Mouse (Mus musculus) limb, embryonic 13.5 days (tissue): ENCODE data around the gene Gm38393. TPM values are rescaled to one million over a fixed set of nuclear protein-coding genes. Genes with fewer than 3 reads are reported as not detected.

Source experiments
- ATAC-seq: fragments of 200-750 bp; cut with Nextera tagmentation; 2 replicates; pipeline ENCODE4 v1.8.0; 2017; ENCODE audit warnings: low read depth, moderate number of reproducible peaks, moderate TSS enrichment; ENCODE audit not compliant: low FRiP score
- H3K27ac ChIP-seq: fragments of 300-500 bp; sonication (generic); 2 replicates; pipeline ENCODE4 v1.5.1; 2015; ENCODE audit warnings: inconsistent platforms, mild to moderate bottlenecking, moderate library complexity
- H3K27me3 ChIP-seq: fragments of 300-500 bp; sonication (generic); 2 replicates; pipeline ENCODE4 v1.6.1; 2015; ENCODE audit warnings: mild to moderate bottlenecking, inconsistent platforms
- H3K36me3 ChIP-seq: fragments of 300-500 bp; sonication (generic); 2 replicates; pipeline ENCODE4 v1.6.1; 2015; ENCODE audit warnings: inconsistent platforms, mild to moderate bottlenecking, moderate library complexity
- H3K4me1 ChIP-seq: fragments of 300-500 bp; sonication (generic); 2 replicates; pipeline ENCODE4 v1.6.1; 2015; ENCODE audit warnings: inconsistent platforms
- H3K4me2 ChIP-seq: fragments of 300-500 bp; sonication (generic); replicated peaks from 2 replicates; pipeline ENCODE4 v1.6.1; 2015; ENCODE audit warnings: inconsistent platforms, mild to moderate bottlenecking, moderate library complexity
- H3K4me3 ChIP-seq: fragments of 300-500 bp; sonication (generic); 2 replicates; pipeline ENCODE4 v1.5.1; 2015; ENCODE audit warnings: moderate library complexity, mild to moderate bottlenecking, inconsistent platforms
- H3K9ac ChIP-seq: fragments of 300-500 bp; sonication (generic); 2 replicates; pipeline ENCODE4 v1.6.1; 2015; ENCODE audit warnings: mild to moderate bottlenecking, inconsistent platforms
- H3K9me3 ChIP-seq: fragments of 300-500 bp; sonication (generic); 2 replicates; pipeline ENCODE4 v1.6.1; 2016; ENCODE audit warnings: inconsistent platforms
- WGBS: fragments of 180-500 bp; shearing (Covaris S2); methylation state at CpG from one replicate; pipeline ENCODE4 v1.1.7; 2015; 5-methylcytosine and 5-hydroxymethylcytosine counted together
- polyA plus RNA-seq: library from polyadenylated mRNA; unstranded; fragments of >200 nt; fragmentation: Nextera tagmentation; extraction: Ambion mirVana; gene quantifications from 2 replicates; pipeline ENCODE4 v1.2.1, GENCODE M21; 2015

Gene Gm38393
- 0.23 and 0.39 TPM in 2 replicates for polyA plus RNA-seq

- H3K36me3 ChIP-seq: no peaks in the 10 kb centered on the region
- peak within 1 kb of the TSS; percentile 15; the same call in 1 of the 2 replicates for H3K27ac ChIP-seq
- peak within 1 kb of the TSS; percentile 65 for H3K4me2 ChIP-seq
- ATAC-seq: peak; percentile 59; the same call in 1 of the 2 replicates
- WGBS: 52% methylated on average over 30 of the region's 30 CpGs
- H3K27me3 ChIP-seq: no peaks in the 10 kb centered on the region
- H3K9me3 ChIP-seq: peaks cover 23% of the 10 kb centered on the region
- H3K9ac ChIP-seq: peak within 1 kb of the TSS; percentile 66
- H3K4me1 ChIP-seq: no peaks in the 10 kb centered on the region
- peak within 1 kb of the TSS; percentile 57 for H3K4me3 ChIP-seq
These were observed at the start of gene Gm38393, which contains the start of gene Snurf for GRCm38 (mm10) chr7:60004606-60005330. Gene Gm38393, minus strand, starts transcription at chr7:60005064. Gene Snurf, minus strand, starts transcription at chr7:60005049.

GRCm38 (mm10) chr7:60047481-60048201, 42.8 kb upstream of the Gm38393 start:
- Histone ChIP-seq H3K27ac (no peak overlapping the region), H3K27me3 (no peaks in the 10 kb centered on the region), H3K4me1 (no peaks in the 10 kb centered on the region), H3K36me3 (no peaks in the 10 kb centered on the region), H3K9me3 (no peaks in the 10 kb centered on the region), H3K4me2 (no peak overlapping the region), H3K9ac (no peak overlapping the region), H3K4me3 (no peak overlapping the region)
- ATAC-seq: no peak
- WGBS: 80% methylated on average over 6 of the region's 6 CpGs

GRCm38 (mm10) chr7:60013186-60013585, 8.3 kb upstream of the Gm38393 start:
- 58% methylated on average over 3 of the region's 3 CpGs for WGBS

GRCm38 (mm10) chr7:60007727-60008360, 3.0 kb upstream of the Gm38393 start:
- no peak overlapping the region for H3K27ac ChIP-seq
- no peak overlapping the region for H3K4me3 ChIP-seq
- no peak overlapping the region for H3K9ac ChIP-seq
- WGBS: 37% methylated on average over 3 of the region's 3 CpGs
- peaks cover 23% of the 10 kb centered on the region for H3K9me3 ChIP-seq
- no peaks in the 10 kb centered on the region for H3K27me3 ChIP-seq
- H3K4me2 ChIP-seq: no peak overlapping the region
- ATAC-seq: no peak
- no peaks in the 10 kb centered on the region for H3K36me3 ChIP-seq
- no peaks in the 10 kb centered on the region for H3K4me1 ChIP-seq

More at GRCm38 (mm10) chr7:60013186-60013585, 8.3 kb upstream of the Gm38393 start:
- H3K4me2 ChIP-seq: no peak overlapping the region
- no peaks in the 10 kb centered on the region for H3K9me3 ChIP-seq
- no peaks in the 10 kb centered on the region for H3K27me3 ChIP-seq
- no peak overlapping the region for H3K9ac ChIP-seq
- no peaks in the 10 kb centered on the region for H3K36me3 ChIP-seq
- no peak for ATAC-seq
- no peak overlapping the region for H3K27ac ChIP-seq
- no peaks in the 10 kb centered on the region for H3K4me1 ChIP-seq
- no peak overlapping the region for H3K4me3 ChIP-seq

- no peak overlapping the region for H3K4me3 ChIP-seq
- H3K9ac ChIP-seq: no peak overlapping the region
- H3K27ac ChIP-seq: no peak overlapping the region
- no peaks in the 10 kb centered on the region for H3K36me3 ChIP-seq
- H3K27me3 ChIP-seq: no peaks in the 10 kb centered on the region
- ATAC-seq: no peak
- H3K9me3 ChIP-seq: peaks cover 23% of the 10 kb centered on the region
- no peaks in the 10 kb centered on the region for H3K4me1 ChIP-seq
- 48% methylated on average over 2 of the region's 2 CpGs for WGBS
- H3K4me2 ChIP-seq: no peak overlapping the region
These were observed 1.4 kb upstream of the Gm38393 start for GRCm38 (mm10) chr7:60006262-60006661.

GRCm38 (mm10) chr7:60003921-60004605, 801 bp downstream of the Gm38393 start:
- ATAC-seq: peak; percentile 86
- Histone ChIP-seq H3K4me3 (peak overlapping the region; percentile 57), H3K36me3 (no peaks in the 10 kb centered on the region), H3K4me2 (peak overlapping the region; percentile 65), H3K4me1 (no peaks in the 10 kb centered on the region), H3K27me3 (no peaks in the 10 kb centered on the region), H3K27ac (peak overlapping the region; percentile 15; the same call in 1 of the 2 replicates), H3K9me3 (peaks cover 23% of the 10 kb centered on the region), H3K9ac (peak overlapping the region; percentile 66)
- 50% methylated on average over 22 of the region's 22 CpGs for WGBS

- no peak for ATAC-seq
- 56% methylated on average over 12 of the region's 12 CpGs for WGBS
These were observed 1.6 kb downstream of the Gm38393 start for GRCm38 (mm10) chr7:60003006-60003865.

GRCm38 (mm10) chr7:59978646-59979045, 26.2 kb downstream of the Gm38393 start:
- Histone ChIP-seq H3K9ac (no peak overlapping the region), H3K9me3 (no peaks in the 10 kb centered on the region), H3K4me2 (no peak overlapping the region), H3K4me3 (no peak overlapping the region), H3K4me1 (no peaks in the 10 kb centered on the region), H3K27me3 (no peaks in the 10 kb centered on the region), H3K36me3 (no peaks in the 10 kb centered on the region; the same call in 1 of the 2 replicates), H3K27ac (no peak overlapping the region)
- no peak for ATAC-seq
- 62% methylated on average over 1 of the region's 1 CpGs for WGBS

More at GRCm38 (mm10) chr7:60003006-60003865, 1.6 kb downstream of the Gm38393 start:
- peak overlapping the region; percentile 57 for H3K4me3 ChIP-seq
- H3K4me1 ChIP-seq: no peaks in the 10 kb centered on the region
- H3K36me3 ChIP-seq: no peaks in the 10 kb centered on the region
- H3K9me3 ChIP-seq: peaks cover 23% of the 10 kb centered on the region
- no peaks in the 10 kb centered on the region for H3K27me3 ChIP-seq
- H3K27ac ChIP-seq: no peak overlapping the region
- peak overlapping the region; percentile 66; the same call in 1 of the 2 replicates for H3K9ac ChIP-seq
- H3K4me2 ChIP-seq: peak overlapping the region; percentile 65

Other genes starting within 250 kb of the Gm38393 start
- gene Snurf, start within 50 bp of the Gm38393 start, polyA plus RNA-seq: 32.4 and 32.9 TPM in 2 replicates
- 43.0 and 47.3 TPM in 2 replicates for gene Snrpn, start 135.2 kb upstream of the Gm38393 start, polyA plus RNA-seq